Mouse (Mus musculus) thymus, postnatal 36 days (tissue): ENCODE data around the gene Ociad1.

ENCODE experiments used
- DNase-seq, 2 experiments: peaks; one replicate each; pipeline ENCODE4 v3.0.0; 2022; ENCODE audit warnings: mixed read lengths in 2 of 2

Ociad1 gene

GRCm38 (mm10) chr5:73339779-73340722 is 47.5 kb downstream of the Ociad1 start:
- no peak for DNase-seq

DNA sequence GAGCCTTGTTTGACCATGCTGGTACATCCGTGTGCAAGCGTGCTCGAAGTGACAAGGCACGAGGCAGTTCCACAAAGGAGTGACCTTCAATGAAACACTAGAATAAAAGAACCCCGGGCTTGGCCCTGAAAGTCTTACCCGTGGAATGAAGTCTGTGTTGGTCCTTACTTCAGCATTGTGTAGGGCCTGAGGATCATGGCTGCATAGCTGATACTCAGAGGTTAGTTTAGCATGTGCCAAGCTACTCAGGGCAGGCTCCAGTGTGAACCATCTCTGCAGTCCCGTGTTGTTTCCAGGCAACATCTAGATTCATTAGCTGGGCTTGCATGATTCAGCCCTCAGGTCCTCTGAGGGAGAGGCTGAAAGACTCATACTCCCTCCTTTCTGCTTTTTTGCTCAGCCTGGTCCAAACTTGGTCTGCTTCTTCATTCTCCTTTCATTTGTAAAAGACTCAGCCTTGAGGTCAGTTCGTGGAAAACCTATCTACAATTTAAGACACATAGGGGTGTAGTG is 48.2 kb downstream of the Ociad1 start, which contains the start of gene Ociad2:
Ociad2 (minus strand) TSS at position 306 of the 513 bp plus-strand sequence.
- DNase-seq = no peak

- no peak for DNase-seq
These were observed 50.2 kb downstream of the Ociad1 start for GRCm38 (mm10) chr5:73342701-73343355.

DNA sequence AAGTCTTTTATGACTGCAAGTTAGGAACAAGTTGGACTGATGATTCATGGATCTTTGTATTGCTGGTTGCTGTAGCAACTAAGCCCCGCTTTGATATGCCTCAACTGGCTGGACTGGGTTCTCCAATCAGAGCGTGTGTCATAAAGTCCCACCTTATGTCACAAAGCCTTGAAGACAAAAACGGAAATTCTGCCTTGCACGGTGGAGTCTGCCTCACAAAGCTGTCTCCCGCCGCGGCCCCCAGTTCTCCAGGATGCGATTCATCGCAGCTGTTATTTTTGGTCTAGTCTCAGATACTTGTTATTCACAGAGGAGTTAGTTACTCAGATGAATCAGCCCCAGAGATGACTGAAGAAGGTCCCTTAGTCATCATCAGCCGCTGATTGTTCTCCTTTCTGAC is 51.7 kb downstream of the Ociad1 start:
- no peak for DNase-seq

GRCm38 (mm10) chr5:73345254-73345653 is 52.7 kb downstream of the Ociad1 start:
- DNase-seq = no peak

- DNase-seq = no peak
These were observed 56.9 kb downstream of the Ociad1 start for GRCm38 (mm10) chr5:73349514-73349913.

- no peak for DNase-seq
These were observed 59.2 kb downstream of the Ociad1 start for GRCm38 (mm10) chr5:73351796-73352195.

DNA sequence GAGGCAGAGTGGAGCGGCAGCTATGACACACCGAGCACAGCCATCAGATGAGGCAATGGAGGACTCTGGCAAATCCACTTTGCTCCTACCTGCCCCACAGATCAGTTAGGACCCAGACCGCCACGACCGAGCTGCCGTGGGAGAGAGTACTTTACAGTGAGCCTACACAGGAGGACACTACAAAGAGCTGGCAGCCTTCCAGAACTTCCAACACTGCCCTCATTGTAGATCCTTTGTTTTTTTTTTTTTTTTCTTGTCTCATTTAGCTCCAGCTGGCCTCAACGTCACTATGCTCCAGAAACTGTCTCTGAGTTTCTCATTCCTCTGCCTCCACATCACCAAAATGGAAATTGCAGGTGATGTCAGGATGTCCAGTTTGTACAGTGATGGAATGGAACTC is 60.9 kb downstream of the Ociad1 start:
- no peak for DNase-seq

- DNase-seq = no peak
These were observed 61.4 kb downstream of the Ociad1 start for GRCm38 (mm10) chr5:73353978-73354377.

DNA sequence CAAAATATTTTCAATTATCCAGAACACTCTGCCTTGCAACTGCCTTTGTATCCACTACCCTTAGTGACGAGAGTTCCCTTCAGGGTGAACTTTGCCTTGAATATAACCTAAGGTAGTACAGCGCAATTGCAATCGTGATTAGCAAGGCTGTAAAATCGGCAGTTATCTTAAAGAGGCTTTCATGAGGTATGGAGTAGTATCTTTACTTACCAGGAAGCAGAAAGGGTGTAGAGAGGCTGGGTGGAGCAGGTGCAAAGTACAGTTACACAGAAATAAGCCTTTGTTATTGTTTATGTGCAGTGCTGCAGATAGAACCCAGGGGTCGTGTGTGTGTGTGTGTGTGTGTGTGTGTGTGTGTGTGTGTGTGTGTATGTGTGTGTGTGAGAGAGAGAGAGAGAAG is 62.8 kb downstream of the Ociad1 start:
- no peak for DNase-seq

GRCm38 (mm10) chr5:73359134-73359751 is 66.7 kb downstream of the Ociad1 start:
- no peak for DNase-seq

DNA sequence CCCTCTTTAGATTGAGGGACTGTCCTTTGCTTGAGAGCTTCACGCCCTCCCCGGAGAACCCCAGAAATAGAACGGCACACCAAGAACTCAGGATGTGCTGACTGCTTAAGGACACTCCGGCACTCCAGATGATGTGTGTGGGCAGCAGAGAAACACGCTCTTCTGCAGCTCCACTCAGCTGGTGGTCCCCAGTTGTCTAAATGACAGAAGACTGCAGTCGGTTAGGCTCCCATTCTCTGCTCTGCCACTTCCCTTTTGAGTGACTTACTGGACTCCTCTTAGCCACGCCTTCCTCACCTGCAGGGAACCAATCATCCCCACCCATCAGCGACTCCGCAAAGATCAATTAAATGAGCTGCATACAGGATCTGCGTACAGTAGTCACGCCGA is 67.2 kb downstream of the Ociad1 start:
- DNase-seq = no peak

DNA sequence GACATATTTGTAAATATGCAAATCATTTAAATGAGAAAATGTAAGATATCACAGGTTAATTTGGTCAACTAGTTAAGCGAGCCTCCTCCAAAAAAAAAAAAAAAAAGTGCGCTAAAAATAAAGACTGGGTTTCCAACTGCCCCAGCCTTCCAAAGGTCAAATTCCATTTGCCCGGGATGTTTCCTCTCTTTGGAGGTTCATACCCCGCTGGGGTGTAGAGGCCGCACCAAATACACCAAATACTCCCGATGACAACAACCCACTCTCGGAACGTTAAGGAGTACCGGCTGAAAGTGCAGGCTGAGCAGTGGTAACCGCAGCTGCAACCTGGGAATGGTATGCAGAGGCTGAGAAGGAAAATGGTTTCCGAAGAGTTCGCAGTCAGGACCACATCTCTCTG is 67.7 kb downstream of the Ociad1 start:
- no peak for DNase-seq

GRCm38 (mm10) chr5:73362338-73362737 is 69.8 kb downstream of the Ociad1 start:
- DNase-seq = no peak

- no peak for DNase-seq
These were observed 70.2 kb downstream of the Ociad1 start for GRCm38 (mm10) chr5:73362791-73363190.
